Mouse (Mus musculus) frontal cortex, postnatal 25 days (tissue): ENCODE measurements around the gene Lgals1.
"Not testable (repeated sequence)": the region's sequence is repeated elsewhere in the genome, so short reads cannot be mapped to it uniquely, and the experiment has no call there.

Source experiments
- DNase-seq, 2 experiments: peaks; one replicate each; pipeline ENCODE4 v3.0.0; 2022; ENCODE audit warnings: low spot score in 2 of 2

Lgals1 gene

DNA sequence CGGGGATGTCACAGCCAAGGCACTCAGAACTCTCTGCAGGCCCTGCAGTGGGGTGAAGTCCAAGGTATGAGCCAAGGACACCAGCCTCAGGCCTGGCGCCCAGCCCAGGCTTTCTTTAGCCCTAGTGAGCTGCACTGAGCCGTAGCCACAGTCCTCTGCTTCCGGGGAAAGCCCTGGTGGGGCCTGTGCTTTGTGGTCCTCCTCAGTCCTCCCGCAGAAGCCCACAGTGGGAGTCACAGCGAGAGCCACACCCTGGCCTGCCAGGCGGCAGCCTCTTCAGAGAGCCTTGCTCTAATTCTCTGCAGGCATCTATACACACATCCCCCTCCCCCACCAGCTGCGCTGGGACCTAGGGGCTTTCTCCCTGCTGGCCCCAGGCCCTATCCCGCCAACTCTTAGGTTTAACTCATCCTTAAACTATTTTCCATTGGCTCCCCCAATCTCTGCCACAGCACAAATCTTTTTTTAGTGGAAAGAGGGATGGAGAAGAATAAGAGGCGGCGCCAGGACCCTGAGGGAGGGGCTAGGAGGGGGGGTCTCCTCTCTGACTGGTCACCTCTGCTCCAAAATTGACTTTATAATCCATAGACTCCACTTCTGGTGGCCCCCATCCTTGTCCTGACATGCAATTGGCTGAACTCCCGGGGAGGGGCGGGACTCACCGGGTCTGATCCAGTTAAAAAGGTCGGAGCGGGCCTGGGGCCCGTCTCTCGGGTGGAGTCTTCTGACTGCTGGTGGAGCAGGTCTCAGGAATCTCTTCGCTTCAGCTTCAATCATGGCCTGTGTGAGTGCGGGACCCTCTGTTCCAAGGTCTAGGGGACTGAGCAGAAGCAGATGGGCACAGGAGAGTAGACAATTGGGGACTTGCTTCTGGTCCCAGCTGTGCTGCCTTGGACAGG, at the start of gene Lgals1:
Gene Lgals1, plus strand, starts transcription at position 705 of the 899 bp plus-strand sequence.
- peak in 1 of 2 experiments; percentile 43 for DNase-seq

DNA sequence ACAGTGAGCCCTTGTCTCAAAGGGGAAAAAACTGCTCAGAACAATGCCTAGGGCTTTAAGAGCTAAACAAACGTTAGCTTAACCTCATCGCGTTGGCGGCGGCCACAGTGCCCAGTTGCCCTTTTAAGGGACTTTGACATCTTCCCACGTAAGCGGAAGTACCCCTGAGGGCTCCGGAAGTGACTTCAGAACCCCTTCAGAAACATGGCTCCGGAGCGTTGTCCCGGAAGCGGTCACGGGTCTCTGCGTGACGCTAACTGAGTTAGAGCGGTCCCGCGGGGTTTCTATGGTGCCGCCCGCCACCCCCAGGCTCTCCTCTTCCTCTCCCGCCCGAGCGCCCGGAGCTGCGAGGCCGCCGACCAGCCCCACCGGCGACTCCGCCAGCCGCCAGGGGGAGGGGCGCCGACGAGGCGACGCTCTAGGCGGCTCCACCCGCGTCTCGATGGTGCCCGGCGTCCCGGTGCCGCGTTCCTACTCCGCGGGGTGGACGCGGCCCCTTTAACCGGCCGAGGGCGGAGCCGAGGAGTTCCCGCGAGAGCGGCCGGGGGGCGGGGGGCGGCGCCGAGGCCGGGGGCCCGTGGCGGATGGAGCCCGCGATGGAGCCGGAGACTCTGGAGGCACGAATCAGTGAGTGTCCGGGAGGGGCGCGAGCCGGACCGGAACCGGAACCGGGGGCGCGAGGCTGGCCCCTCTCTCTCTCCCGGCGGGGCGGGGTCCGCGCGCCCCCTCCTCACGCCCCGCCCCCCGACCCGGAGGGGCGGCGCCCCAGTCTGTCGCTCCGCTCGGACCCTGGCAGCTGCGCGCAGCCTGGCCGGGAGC, 49.3 kb upstream of the Lgals1 start, which contains the start of gene Gga1:
Gene Gga1, plus strand, starts transcription at position 200 of the 819 bp plus-strand sequence.
- peak; percentile 94 for DNase-seq

DNA sequence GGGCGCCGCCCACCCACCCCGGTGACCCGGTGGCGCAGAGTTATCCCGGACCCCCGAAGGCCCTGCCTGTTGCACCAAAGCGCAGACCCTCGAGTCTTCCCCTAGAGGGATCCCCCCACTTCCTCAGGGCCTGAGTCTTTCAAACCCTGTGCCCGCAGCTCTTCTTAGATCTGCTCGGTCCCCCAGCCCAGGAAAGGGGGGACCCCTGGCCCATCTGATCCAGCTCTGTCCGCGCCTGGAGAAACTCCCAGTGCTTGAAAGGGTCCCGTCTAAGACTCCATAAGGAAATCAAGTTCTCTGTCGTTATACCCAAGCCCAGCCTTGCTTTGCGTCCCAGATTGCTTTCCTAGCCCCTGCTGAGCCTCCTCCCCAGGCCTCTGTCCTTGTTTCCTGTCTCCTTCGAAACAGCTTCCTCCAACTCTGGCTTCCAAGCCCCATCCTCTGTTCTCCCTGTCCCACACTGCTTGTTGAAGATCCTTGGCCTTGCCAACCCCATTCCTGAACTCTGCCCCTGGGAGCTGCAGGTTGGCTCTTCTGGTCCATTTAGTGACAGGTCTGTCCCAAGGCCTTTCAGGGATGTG, 48.6 kb upstream of the Lgals1 start:
- no peak for DNase-seq

DNA sequence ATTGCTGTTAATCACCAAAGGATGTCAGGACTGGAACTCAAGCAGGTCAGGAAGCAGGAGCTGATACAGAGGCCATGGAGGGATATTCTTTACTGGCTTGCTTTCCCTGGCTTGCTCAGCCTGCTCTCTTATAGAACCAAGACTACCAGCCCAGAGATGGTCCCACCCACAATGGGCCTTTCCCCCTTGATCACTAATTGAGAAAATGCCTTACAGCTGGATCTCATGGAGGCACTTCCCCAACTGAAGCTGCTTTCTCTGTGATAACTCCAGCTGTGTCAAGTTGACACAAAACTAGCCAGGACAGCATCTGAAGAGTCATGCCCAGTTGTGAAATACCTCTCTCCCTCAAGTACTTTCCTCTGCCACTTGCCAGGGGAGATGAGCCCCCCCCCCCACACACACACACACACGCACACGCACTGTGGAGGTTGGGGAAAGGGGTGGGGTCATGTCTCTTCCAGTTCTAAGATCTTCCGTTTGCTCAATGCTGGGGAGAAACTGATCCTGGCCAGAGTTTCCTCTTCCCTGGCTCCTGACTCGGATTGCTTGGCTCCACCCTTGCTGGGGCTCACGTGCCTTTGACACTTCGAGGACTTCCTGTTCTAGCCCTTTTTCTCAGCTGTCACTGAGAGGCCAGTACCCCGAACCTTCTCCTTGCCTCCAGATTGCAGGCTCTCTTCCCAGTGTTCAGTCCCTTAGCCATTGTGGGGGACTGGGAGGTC, 47.6 kb upstream of the Lgals1 start:
- not testable (repeated sequence) for DNase-seq

DNA sequence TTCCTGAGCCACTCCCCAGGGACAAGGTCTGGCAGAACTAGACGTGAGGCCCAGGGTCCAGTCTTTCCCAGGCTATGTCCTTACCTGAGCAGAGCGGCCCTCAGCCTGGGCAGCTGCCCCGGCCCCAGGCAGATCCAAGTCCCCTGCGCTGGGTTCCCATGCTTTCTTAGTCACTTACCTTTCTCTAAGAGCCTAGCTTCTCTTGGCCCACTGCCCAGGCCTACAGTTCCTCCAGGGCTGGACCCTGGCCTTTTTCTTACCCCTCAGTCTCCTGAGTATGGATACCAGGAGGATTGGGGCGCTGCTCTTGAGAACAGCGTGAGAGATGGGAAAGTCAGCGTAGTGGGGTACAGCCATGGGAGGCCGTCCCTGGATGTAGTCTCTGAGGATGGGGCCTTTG, 46.1 kb upstream of the Lgals1 start:
- DNase-seq: no peak

DNA sequence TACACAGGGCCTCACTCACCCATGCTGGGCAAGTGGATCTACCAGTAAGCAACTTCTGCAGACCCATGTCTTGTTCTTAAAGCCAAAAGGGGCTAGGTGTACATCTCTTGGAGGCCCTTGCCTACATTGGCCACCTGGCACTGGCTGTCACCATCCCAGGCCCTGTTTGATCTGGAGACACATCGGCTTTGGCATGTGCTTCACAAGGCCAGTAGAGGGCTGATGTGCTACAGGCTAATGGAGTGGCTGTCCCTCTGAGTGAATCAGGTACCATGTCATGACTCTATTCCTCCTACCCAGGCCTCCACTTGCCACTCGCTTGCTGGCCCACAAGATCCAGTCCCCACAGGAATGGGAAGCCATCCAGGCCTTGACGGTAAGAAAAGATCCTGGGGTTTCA, 44.7 kb upstream of the Lgals1 start:
- no peak for DNase-seq

DNA sequence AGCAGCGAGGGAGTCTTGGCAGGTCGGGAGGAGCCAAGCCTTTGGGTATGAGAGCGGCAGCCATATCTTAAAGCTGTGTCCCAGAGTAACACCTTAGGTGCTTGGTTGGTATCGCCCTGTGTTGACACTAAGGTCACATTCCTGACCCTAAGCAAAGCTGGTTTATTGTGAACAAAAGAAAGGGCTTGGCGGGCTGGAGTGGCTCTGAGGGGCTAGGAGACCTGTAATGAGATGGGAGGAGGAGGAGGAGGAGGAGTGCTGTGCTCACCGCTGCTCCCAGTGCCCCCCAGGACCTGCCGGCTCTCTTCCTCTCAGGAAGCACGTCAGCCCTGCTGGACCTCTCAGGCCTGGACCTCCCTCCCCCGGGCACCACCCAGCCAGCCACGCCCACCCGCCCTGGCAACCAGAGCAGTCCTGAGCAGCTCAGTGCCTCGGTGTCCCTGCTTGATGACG, 37.1 kb upstream of the Lgals1 start:
- no peak for DNase-seq

DNA sequence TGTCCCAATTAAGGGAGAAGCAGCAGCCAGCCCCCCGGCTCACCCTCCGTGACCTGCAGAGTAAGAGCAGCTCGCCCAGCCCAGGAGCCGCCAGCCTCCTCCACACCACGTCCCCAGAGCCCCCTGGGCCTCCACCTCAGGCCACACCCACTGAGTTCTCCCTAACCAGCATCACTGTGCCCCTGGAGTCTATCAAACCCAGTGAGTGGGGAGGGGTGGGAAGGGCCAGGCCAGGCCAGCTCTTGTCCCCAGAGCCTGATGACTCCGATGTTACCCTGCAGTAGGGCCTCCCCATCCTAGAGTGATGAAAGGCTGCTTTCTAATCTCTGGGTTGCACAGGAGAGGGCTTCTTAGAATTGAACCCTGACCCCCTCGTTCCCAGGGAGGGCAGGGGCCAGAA, 34.1 kb upstream of the Lgals1 start:
- no peak for DNase-seq

DNA sequence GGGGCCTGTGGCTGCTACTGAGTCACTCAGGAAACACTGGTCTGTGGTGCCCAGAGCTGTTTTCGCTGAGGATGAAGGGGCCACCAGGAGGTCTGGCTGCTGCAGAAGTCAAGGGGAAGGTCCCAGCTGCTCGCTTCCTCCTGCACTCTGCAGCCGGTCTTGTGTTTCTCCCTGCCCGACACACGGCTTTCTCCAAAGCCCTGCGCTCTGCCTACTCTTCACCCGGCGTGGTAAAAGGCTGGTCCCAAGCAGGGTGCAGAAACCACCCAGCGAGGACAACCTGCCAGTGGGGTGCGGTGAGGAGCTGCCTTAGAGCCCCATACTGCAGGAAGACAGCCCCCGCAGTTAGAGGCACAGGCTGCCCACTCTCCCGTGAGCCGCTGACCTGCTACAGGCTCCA, 31.8 kb upstream of the Lgals1 start:
- DNase-seq: no peak

DNA sequence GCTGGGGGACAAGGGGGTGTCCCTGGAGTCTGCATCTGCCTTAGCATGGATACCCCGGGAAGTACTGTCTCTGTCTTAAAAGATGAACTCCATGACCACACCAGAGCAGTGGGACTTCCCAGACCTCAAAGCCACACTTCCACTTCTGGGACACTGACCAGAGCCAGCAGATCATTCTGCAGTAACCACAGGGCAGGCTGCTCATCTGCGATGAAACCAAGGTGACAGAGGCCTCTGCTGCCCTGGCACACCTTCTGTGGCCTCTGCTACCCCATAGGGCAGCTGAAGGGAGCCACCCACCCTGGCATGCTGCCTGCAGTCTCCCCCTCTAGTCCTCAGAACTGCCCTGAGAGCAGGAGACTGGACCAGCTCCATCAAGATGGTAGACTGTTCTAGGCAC, 30.8 kb upstream of the Lgals1 start:
- DNase-seq: no peak

DNA sequence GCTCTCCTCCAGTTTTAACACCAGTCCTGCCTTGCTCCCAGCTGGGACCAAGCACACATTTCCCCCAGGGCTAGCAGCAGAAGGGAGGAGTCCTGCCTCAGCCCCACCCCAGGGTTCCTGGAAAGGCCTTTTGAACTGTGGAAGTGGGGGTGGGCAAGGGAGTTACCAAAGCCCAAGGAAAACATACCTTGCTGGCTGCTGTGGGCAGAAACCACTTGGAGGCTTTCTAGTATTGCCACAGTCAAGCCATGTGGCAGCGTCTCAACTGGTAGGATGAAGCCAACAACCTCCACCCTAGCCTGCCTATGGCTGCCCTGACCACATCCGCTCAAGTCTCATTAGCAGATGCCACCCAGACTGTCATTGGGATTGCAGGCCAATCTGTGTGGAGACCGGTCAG, 30.4 kb upstream of the Lgals1 start:
- DNase-seq: no peak

DNA sequence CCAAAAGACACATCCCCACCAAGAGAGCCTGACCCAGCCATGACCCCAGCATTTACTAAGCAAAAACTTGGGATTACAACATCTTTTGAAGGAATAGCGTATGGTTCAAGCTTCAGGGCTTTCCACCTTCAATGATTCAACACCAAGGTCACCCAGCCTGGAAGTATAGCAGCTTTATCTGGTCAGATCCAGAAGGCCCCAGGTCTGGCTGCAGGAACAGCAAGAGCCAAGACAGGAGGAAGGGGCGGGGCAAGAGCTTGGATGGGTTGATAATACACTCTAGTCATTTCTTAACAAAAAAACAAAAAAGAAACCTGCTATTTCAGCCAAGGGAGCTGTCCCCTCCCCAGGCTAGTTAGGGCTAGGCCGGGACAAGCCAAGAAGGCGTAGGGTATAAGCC, 29.0 kb upstream of the Lgals1 start:
- no peak for DNase-seq

DNA sequence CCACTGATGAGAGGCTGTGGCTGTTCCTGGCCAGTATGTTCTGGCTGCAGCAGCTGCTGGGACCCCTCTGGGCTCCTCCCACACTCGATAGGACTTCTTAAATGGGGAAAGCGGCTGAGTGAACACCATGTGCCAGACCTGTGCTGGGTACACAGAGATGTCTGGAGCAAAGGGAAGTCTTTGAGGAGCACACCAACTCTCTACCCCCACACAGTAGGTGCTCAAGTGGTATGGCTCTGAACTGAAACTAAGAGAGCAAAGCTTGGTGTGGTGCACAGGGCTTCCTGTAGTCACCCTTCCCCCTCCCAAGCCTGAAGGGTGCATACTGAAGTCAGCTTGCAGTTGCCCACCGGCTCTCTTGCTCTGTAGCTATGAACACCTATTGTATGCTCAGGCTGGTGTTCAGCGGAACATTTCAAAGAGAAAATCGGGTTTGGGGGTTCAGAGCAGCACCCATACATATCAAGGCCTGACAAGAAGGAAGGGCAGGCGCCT, 28.0 kb upstream of the Lgals1 start:
- DNase-seq: no peak

DNA sequence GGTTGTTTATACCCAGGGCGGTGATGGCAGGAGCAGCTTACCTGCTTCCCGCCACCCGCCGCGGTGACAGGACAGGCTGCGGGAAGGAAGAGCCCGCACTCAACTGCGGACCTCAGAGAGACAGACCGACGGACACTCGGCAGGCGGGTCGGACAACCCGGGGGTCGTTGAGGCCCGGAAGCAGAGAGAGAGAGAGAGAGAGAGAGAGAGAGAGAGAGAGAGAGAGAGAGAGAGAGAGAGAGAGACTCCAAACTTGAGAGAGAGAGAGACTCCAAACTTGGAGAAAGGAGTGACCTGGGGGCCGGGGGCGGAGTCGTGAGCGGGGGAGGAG, 27.2 kb upstream of the Lgals1 start, which contains the start of gene Gm49510:
Gene Gm49510, plus strand, starts transcription at position 259 of the 331 bp plus-strand sequence.
- DNase-seq: no peak

DNA sequence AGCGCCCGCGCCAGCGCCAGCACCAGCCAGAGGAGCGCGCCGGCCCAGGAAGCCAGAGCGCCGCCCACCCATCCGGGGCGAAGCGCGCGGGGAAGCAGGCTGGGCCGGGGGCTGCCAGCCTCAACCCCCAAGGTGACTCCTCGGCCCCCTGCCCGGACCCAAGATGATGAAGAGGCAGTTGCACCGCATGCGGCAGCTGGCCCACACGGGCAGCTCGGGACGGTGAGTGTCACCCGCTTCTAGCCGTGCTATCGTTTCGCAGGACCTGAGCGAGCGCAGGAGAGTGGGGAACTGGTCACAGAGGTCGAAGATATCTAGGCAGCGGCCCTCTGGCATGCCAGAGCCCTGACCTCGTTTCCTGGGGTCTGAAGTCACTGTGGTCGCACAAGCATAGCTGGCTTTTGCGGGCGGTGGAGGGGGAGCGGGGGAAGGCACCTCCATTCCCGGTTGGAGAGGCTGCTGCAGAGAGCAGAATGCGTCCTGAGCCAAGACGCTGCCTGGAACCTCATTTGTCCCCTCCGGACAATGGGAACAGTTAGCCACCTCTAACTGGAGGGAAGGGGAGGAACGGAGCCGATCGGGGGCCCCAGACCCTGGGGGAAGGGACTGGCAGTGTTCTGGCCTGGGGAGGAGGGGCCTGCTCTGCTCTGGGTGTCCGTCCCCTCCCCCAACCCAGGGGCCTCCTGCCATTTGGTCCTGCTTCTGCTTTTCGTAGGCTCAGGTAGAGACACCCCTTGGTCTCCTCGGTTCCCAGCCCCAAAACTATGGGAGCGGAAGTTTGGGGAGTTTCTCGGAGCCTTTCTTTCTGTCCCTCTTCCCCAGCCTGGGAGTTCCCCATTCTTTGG, 26.6 kb upstream of the Lgals1 start, which contains the start of gene Sh3bp1:
Gene Sh3bp1, plus strand, starts transcription at position 29 of the 845 bp plus-strand sequence.
- peak in 1 of 2 experiments; percentile 45 for DNase-seq

DNA sequence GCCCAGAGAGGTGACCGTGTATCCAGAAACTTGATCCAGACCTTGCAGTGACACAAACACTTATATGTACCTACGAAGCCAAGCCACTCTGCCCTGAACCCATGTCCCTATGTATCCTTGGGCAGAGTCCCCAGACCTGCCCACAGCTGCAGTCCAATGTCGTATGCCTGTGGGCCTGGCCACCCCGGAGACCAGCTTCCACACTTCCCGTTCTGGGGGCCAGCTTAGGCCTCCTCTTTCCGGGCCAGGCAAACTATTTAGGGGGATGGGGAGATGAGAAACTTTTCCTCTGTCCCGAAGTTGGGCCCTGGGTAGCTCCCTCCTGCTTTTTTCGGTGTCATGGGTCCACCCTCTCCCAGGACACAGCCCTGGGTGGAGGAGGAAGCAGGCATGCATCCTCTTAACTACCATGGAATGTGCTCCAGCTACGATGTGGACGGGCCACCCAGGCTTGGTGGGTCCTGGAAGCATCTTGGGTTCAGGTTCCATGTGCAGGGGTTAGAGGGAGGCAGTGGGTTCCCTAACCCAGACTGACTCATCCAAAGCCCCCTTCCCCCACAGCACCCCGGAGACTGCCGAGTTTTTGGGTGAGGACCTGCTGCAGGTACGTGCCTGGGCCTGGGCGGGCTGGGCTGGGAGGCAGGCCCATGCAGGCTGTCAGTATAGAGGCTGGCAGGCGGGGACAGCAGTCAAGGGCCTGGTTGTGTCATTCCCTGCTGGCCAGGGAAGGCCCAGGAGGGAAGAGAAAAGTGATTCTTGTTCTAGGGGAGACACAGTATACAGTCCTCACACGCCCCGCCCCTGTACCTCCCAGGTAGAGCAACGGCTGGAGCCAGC, 25.7 kb upstream of the Lgals1 start:
- DNase-seq: no peak

DNA sequence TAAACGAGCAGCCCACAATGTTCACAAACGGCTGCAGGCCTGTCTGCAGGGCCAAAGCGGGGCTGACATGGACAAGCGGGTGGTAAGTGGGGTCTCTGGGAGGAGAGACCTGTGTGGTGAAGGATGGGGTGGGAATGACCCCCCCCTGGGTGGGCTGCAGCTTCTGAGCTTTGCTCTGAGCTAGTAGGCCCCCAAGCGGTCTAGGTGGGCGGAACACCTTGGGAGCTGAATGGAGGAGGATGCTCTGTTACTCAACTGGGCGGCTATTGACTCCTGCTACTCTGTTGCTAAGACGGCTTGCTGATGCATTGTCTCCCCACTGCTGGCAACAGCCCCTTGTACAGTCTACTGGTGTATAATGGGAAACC, 25.1 kb upstream of the Lgals1 start:
- DNase-seq: no peak

DNA sequence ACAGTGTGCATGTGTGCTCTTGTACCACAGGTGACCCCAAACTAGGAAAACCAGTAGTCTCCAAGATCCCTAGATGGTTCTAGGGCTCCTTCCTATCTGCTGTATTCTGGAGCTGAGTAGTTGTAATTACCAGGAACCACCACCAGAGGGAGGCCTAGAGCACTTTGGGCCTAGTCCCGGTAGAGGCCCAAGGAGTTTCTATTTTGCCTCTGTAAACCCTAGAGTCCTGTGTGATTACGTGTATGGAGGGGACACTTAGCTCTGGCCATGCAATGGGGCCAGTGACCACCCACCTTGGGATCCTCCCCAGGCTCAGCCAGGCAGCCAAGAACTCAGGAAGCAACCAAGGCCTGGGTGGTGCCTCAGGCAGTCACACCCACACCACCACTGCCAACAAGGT, 23.3 kb upstream of the Lgals1 start:
- peak; percentile 64 to 71 for DNase-seq

DNA sequence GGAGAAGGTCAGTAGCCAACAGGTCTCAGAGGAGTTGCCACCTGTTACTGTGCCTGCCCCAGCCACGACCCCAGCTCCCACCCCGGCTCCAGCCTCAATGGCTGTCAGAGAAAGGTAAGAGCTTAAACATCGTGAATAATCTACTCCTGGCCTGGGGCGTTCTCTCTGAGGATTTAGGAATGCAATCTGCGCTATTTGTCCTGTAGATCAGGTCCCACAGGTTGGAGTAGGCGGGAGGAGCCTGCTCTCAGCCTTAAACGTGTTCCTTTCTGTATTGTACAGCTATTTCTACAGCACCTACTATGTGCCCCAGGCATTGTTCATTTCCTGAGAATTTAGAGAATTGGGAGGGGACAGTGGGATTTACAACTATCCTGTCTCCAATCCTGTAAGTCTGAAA, 18.1 kb upstream of the Lgals1 start:
- no peak for DNase-seq

DNA sequence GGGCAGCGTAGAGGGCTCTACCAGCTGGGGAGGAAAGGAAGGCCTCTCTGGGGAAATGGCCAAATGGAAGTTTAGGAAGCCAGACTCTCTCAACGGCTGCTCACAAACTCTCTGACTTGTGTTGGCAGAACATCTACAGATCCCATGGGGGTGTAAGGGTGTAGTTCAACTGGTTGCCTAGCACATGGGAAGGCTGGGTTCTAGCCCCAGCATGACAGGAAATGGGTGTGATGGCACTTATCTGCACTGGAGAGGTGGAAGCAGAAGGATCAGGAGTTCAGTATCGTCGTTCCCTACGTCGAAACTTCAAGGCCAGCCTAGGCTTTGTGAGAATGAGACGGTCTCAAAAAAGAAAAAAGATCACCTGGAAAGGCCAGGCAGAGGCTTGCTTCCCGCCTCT, 17.5 kb upstream of the Lgals1 start:
- no peak for DNase-seq
